Mouse (Mus musculus) neutrophil, adult 83 days (primary cell): ENCODE data around the gene Laptm5. TPM values are rescaled to one million over a fixed set of nuclear protein-coding genes. Genes with fewer than 3 reads are reported as not detected.

Experiments
- total RNA-seq, 2 experiments: library from RNA; stranded (reverse); gene quantifications; one replicate each; pipeline ENCODE4 v1.2.4; 2023

Laptm5 gene
- 100 to 1,000 TPM; 659 to 727 TPM for total RNA-seq

GRCm38 (mm10) chr4:130913077-130913476 lies at the start of gene Laptm5:
Gene Laptm5, plus strand, starts transcription at chr4:130913125.

GRCm38 (mm10) chr4:130944112-130944511 lies 31.2 kb downstream of the Laptm5 start, which contains the start of gene Matn1:
Gene Matn1, plus strand, starts transcription at chr4:130944385.

Other genes starting within 250 kb of the Laptm5 start
- 10 to 100 TPM; 54.7 to 57.8 TPM for gene Pum1, start 249.8 kb upstream of the Laptm5 start, total RNA-seq
- 1 to 10 TPM; 6.3 to 7.7 TPM for gene Sdc3, start 120.6 kb upstream of the Laptm5 start, total RNA-seq
- under 1 TPM; 0.20 to 0.28 TPM for gene Matn1, start 31.3 kb downstream of the Laptm5 start, total RNA-seq